Mouse (Mus musculus) frontal cortex, adult 2 months (tissue): ENCODE data around the gene Fam166a. TPM values are rescaled to one million over a fixed set of nuclear protein-coding genes. Genes with fewer than 3 reads are reported as not detected.
A peak's percentile ranks its signal among the peaks of the same experiment; 100 is the strongest.

Experiments
- DNase-seq, 2 experiments: peaks; one replicate each; pipeline ENCODE4 v3.0.0; 2022; ENCODE audit warnings: low spot score in 1 of 2; ENCODE audit errors: extremely low spot score in 1 of 2
- polyA plus RNA-seq: library from polyadenylated mRNA; depleted of rRNA; stranded (reverse); fragments of >200 nt; gene quantifications from 2 replicates; pipeline ENCODE4 v1.2.3, GENCODE M21; 2012; rRNA removed

The Fam166a gene
- 0.16 and 0.19 TPM in 2 replicates for polyA plus RNA-seq

GRCm38 (mm10) chr2:25218445-25218844 is at the start of gene Fam166a:
TSS of gene Fam166a (plus strand) at chr2:25218745.
- no peak for DNase-seq

GRCm38 (mm10) chr2:25169778-25170177 is 48.8 kb upstream of the Fam166a start:
- no peak for DNase-seq

GRCm38 (mm10) chr2:25170326-25171100 is 48.0 kb upstream of the Fam166a start:
- no peak for DNase-seq

GRCm38 (mm10) chr2:25171101-25171768 is 47.3 kb upstream of the Fam166a start:
- DNase-seq: no peak

GRCm38 (mm10) chr2:25171769-25172153 is 46.8 kb upstream of the Fam166a start:
- DNase-seq: no peak

- DNase-seq: no peak
These were observed 45.9 kb upstream of the Fam166a start for GRCm38 (mm10) chr2:25172629-25173028.

GRCm38 (mm10) chr2:25173821-25174220 is 44.7 kb upstream of the Fam166a start:
- DNase-seq: no peak

GRCm38 (mm10) chr2:25174866-25175689 is 43.5 kb upstream of the Fam166a start:
- no peak for DNase-seq

GRCm38 (mm10) chr2:25175690-25176078 is 42.9 kb upstream of the Fam166a start:
- no peak for DNase-seq

- no peak for DNase-seq
These were observed 42.0 kb upstream of the Fam166a start for GRCm38 (mm10) chr2:25176573-25176972.

GRCm38 (mm10) chr2:25177076-25177475 is 41.5 kb upstream of the Fam166a start:
- DNase-seq: no peak

- DNase-seq: no peak
These were observed 40.9 kb upstream of the Fam166a start for GRCm38 (mm10) chr2:25177685-25178084.

- DNase-seq: peak in 1 of 2 experiments; percentile 46
These were observed 40.1 kb upstream of the Fam166a start for GRCm38 (mm10) chr2:25178285-25178972.

GRCm38 (mm10) chr2:25179566-25180217 is 38.9 kb upstream of the Fam166a start:
- no peak for DNase-seq

- peak; percentile 90 to 93 for DNase-seq
These were observed 38.1 kb upstream of the Fam166a start, which contains the start of gene Nrarp for GRCm38 (mm10) chr2:25180478-25180903. TSS of gene Nrarp (plus strand) at chr2:25180758.

GRCm38 (mm10) chr2:25180973-25181890 is 37.3 kb upstream of the Fam166a start:
- DNase-seq: no peak

- DNase-seq: no peak
These were observed 36.6 kb upstream of the Fam166a start for GRCm38 (mm10) chr2:25181891-25182397.

- no peak for DNase-seq
These were observed 35.9 kb upstream of the Fam166a start for GRCm38 (mm10) chr2:25182664-25183063.

- no peak for DNase-seq
These were observed 35.2 kb upstream of the Fam166a start for GRCm38 (mm10) chr2:25183336-25183735.
